Mouse (Mus musculus): ENCODE measurements around the gene Prdm10. TPM values are rescaled to one million over a fixed set of nuclear protein-coding genes. Genes with fewer than 3 reads are reported as not detected.

Prdm10 gene
- polyA plus RNA-seq, 1 experiment = 4.1 TPM

DNA sequence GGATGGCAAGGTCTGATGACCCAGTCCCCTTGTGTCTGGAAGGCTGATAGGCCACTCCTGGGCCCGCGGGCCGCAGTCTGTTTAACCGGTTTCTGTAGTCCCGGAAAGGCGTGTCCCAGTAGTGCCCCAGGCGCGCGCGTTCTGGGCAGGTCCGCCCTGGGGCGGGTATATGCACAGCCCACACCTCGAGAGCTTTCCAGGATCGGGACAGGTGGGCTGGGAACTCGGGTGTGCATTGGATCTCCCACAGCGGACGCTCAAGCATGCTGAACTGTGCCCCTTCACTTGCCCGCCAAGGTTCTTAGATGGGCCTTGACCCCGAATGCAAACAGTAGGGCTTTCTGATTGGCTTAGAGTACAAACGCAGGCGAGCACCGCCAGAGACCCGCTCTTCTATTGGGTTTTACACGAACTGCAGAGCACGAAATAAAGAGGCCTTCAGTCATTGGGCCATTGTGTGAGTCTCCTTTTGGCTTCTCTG is 413 bp upstream of the Prdm10 start:
- WGBS = under 1% methylated on average over 25 of the region's 25 CpGs
- H3K4me1 ChIP-seq (ENCODE audit: control insufficient read depth, insufficient read depth, low read length) = peaks cover 13% of the 10 kb centered on the region; the same call in 1 of the 2 replicates
- no peak for DNase-seq
- H3K4me3 ChIP-seq (ENCODE audit: insufficient read depth, low read depth, low read length) = peak overlapping the region; percentile 99
- H3K27ac ChIP-seq (ENCODE audit: insufficient read depth, low read depth, low read length) = peak overlapping the region; percentile 93
- H3K27me3 ChIP-seq (replicated peaks; ENCODE audit: control insufficient read depth, insufficient read depth, low read length) = no peaks in the 10 kb centered on the region
- TF ChIP-seq POLR2A (IDR thresholded peaks at IDR 0.05; ENCODE audit: low read depth, low read length) (peak; percentile 69), CTCF (conservative IDR thresholded peaks at IDR 0.05; ENCODE audit: insufficient read depth, insufficient read length, low read depth, low read length) (no peak)
- H3K36me3 ChIP-seq (ENCODE audit: control insufficient read depth, insufficient read depth, low read length) = no peaks in the 10 kb centered on the region

GRCm38 (mm10) chr9:31281011-31281662 is 799 bp downstream of the Prdm10 start:
- peaks cover 13% of the 10 kb centered on the region; the same call in 1 of the 2 replicates for H3K4me1 ChIP-seq (ENCODE audit: control insufficient read depth, insufficient read depth, low read length)
- no peaks in the 10 kb centered on the region for H3K27me3 ChIP-seq (replicated peaks; ENCODE audit: control insufficient read depth, insufficient read depth, low read length)
- TF ChIP-seq CTCF (conservative IDR thresholded peaks at IDR 0.05; ENCODE audit: insufficient read depth, insufficient read length, low read depth, low read length) (no peak), POLR2A (IDR thresholded peaks at IDR 0.05; ENCODE audit: low read depth, low read length) (no peak)
- under 1% methylated on average over 63 of the region's 63 CpGs for WGBS
- DNase-seq = peak; percentile 86
- no peaks in the 10 kb centered on the region for H3K36me3 ChIP-seq (ENCODE audit: control insufficient read depth, insufficient read depth, low read length)
- H3K4me3 ChIP-seq (ENCODE audit: insufficient read depth, low read depth, low read length) = peak overlapping the region; percentile 99
- peak overlapping the region; percentile 100 for H3K27ac ChIP-seq (ENCODE audit: insufficient read depth, low read depth, low read length)

DNA sequence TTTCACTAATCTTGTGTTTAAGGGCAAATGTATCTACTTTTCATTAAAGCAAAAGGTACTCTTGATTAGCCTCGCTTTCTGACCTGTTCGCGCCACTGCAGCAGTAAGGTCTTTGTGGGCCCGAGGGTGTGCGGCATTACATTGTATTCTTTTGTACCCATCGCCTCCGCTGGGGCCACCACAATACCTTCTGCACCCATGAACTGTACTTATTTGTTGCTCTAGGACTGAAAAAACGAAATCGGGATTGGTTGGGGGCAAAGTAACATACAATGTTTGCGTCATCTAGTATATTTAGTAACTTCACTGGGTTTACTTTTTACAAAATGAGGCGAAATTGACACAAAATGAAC is 1.3 kb downstream of the Prdm10 start:
- Histone ChIP-seq H3K4me3 (ENCODE audit: insufficient read depth, low read depth, low read length) (peak overlapping the region; percentile 99), H3K27me3 (replicated peaks; ENCODE audit: control insufficient read depth, insufficient read depth, low read length) (no peaks in the 10 kb centered on the region), H3K36me3 (ENCODE audit: control insufficient read depth, insufficient read depth, low read length) (no peaks in the 10 kb centered on the region), H3K27ac (ENCODE audit: insufficient read depth, low read depth, low read length) (peak overlapping the region; percentile 100), H3K4me1 (ENCODE audit: control insufficient read depth, insufficient read depth, low read length) (peaks cover 13% of the 10 kb centered on the region; the same call in 1 of the 2 replicates)
- no peak for DNase-seq
- WGBS = 12% methylated on average over 11 of the region's 11 CpGs
- TF ChIP-seq POLR2A (IDR thresholded peaks at IDR 0.05; ENCODE audit: low read depth, low read length) (no peak), CTCF (conservative IDR thresholded peaks at IDR 0.05; ENCODE audit: insufficient read depth, insufficient read length, low read depth, low read length) (no peak)

- Histone ChIP-seq H3K27ac (ENCODE audit: insufficient read depth, low read depth, low read length) (no peak overlapping the region), H3K27me3 (replicated peaks; ENCODE audit: control insufficient read depth, insufficient read depth, low read length) (no peaks in the 10 kb centered on the region), H3K4me3 (ENCODE audit: insufficient read depth, low read depth, low read length) (no peak overlapping the region), H3K36me3 (ENCODE audit: control insufficient read depth, insufficient read depth, low read length) (no peaks in the 10 kb centered on the region), H3K4me1 (ENCODE audit: control insufficient read depth, insufficient read depth, low read length) (peaks cover 13% of the 10 kb centered on the region; the same call in 1 of the 2 replicates)
- 76% methylated on average over 4 of the region's 4 CpGs for WGBS
- no peak for DNase-seq
- TF ChIP-seq POLR2A (IDR thresholded peaks at IDR 0.05; ENCODE audit: low read depth, low read length) (no peak), CTCF (conservative IDR thresholded peaks at IDR 0.05; ENCODE audit: insufficient read depth, insufficient read length, low read depth, low read length) (no peak)
Measured at GRCm38 (mm10) chr9:31282536-31282935, 2.2 kb downstream of the Prdm10 start.

GRCm38 (mm10) chr9:31283044-31283443 is 2.7 kb downstream of the Prdm10 start:
- Histone ChIP-seq H3K27me3 (replicated peaks; ENCODE audit: control insufficient read depth, insufficient read depth, low read length) (no peaks in the 10 kb centered on the region), H3K36me3 (ENCODE audit: control insufficient read depth, insufficient read depth, low read length) (no peaks in the 10 kb centered on the region), H3K4me1 (ENCODE audit: control insufficient read depth, insufficient read depth, low read length) (peaks cover 13% of the 10 kb centered on the region; the same call in 1 of the 2 replicates), H3K27ac (ENCODE audit: insufficient read depth, low read depth, low read length) (no peak overlapping the region), H3K4me3 (ENCODE audit: insufficient read depth, low read depth, low read length) (no peak overlapping the region)
- no peak for DNase-seq
- 74% methylated on average over 4 of the region's 4 CpGs for whole genome bisulfite sequencing
- TF ChIP-seq CTCF (conservative IDR thresholded peaks at IDR 0.05; ENCODE audit: insufficient read depth, insufficient read length, low read depth, low read length) (no peak), POLR2A (IDR thresholded peaks at IDR 0.05; ENCODE audit: low read depth, low read length) (no peak)

DNA sequence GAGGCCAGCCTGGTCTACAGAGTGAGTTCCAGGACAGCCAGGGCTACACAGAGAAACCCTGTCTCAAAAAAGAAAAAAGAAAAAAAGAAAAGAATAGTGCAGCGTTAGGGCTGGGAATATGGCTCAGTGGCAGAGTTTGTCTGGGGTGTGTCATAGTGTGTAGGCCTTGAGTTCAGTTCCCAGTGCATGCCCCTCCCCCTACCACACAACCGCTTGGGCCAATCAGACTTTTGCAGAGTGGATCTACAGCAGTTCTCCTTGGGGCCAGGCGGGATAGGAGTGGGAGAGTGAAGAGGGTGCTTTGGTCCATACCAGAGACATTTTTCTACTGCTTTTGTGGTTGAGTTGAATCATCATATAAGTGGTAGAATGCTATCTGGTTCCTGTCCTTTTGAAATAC is 3.6 kb downstream of the Prdm10 start:
- Histone ChIP-seq H3K4me3 (ENCODE audit: insufficient read depth, low read depth, low read length) (no peak overlapping the region), H3K27ac (ENCODE audit: insufficient read depth, low read depth, low read length) (no peak overlapping the region), H3K27me3 (replicated peaks; ENCODE audit: control insufficient read depth, insufficient read depth, low read length) (no peaks in the 10 kb centered on the region), H3K36me3 (ENCODE audit: control insufficient read depth, insufficient read depth, low read length) (no peaks in the 10 kb centered on the region), H3K4me1 (ENCODE audit: control insufficient read depth, insufficient read depth, low read length) (peaks cover 11% of the 10 kb centered on the region; the same call in 1 of the 2 replicates)
- TF ChIP-seq POLR2A (IDR thresholded peaks at IDR 0.05; ENCODE audit: low read depth, low read length) (no peak), CTCF (conservative IDR thresholded peaks at IDR 0.05; ENCODE audit: insufficient read depth, insufficient read length, low read depth, low read length) (no peak)
- 93% methylated on average over 3 of the region's 3 CpGs for WGBS
- no peak for DNase-seq

DNA sequence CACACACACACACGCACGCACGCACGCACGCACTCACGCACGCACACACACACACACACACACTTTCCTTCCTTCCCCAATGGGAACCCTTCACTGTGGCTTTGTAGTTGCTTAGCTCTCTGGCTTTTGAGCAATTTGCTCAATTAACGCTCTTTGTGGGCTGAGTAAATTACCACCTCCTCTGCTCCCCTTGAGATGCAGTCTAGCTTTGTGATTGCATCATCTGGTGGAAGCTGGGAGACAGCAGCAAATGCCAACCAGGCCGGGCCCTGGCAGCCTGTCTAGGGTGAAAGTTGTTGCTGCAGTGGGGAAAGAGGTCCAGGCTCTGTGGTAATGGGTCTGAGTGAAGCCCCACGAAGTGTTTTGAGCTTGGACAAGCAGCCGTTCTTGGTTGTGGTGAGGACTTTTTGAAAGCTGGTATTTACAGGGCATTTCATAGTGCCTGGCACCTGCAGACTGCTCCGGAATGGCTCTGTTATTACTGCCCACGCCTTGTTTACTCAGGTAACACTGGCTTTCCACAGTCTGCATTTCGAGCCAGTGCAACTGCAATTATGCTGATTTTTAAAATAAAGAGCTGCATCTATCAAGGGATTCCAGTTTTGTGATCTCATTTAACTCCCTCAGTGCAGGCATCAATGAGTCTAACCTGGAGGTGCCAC is 10.0 kb downstream of the Prdm10 start:
- Histone ChIP-seq H3K4me3 (ENCODE audit: insufficient read depth, low read depth, low read length) (no peak overlapping the region), H3K27ac (ENCODE audit: insufficient read depth, low read depth, low read length) (peak overlapping the region; percentile 73; the same call in 1 of the 2 replicates), H3K4me1 (ENCODE audit: control insufficient read depth, insufficient read depth, low read length) (no peaks in the 10 kb centered on the region), H3K36me3 (ENCODE audit: control insufficient read depth, insufficient read depth, low read length) (no peaks in the 10 kb centered on the region), H3K27me3 (replicated peaks; ENCODE audit: control insufficient read depth, insufficient read depth, low read length) (no peaks in the 10 kb centered on the region)
- DNase-seq = peak; percentile 28
- no peak for TF ChIP-seq POLR2A (IDR thresholded peaks at IDR 0.05; ENCODE audit: low read depth, low read length)
- no peak for TF ChIP-seq CTCF (conservative IDR thresholded peaks at IDR 0.05; ENCODE audit: insufficient read depth, insufficient read length, low read depth, low read length)
- 65% methylated on average over 14 of the region's 14 CpGs for WGBS
